Mouse (Mus musculus) cerebellum, adult 2 months (tissue): ENCODE measurements at regions not wholly inside any gene's neighbourhood (a gene's known extent, or its start where the extent isn't known, plus 50 kb on each side); places are given as distances from the start of the nearest gene placed in this dataset.

Experiments
- CTCF ChIP-seq: fragments of 200-500 bp; IDR thresholded peaks from 2 replicates; pipeline ENCODE4 v1.5.1; 2011; ENCODE audit warnings: low read depth, mild to moderate bottlenecking, control low read depth, low read length, moderate library complexity, borderline replicate concordance; ENCODE audit not compliant: insufficient read depth
- POLR2A ChIP-seq: fragments of 200-500 bp; IDR thresholded peaks from 2 replicates; pipeline ENCODE4 v1.6.1; 2011; ENCODE audit warnings: low read length, control low read depth, borderline replicate concordance; ENCODE audit not compliant: insufficient read depth

GRCm38 (mm10) chr12:71577349-71577748 is 253.5 kb upstream of the Daam1 start:
- TF ChIP-seq CTCF (peak; percentile 32; the same call in 1 of the 2 replicates), POLR2A (no peak)
